Mouse (Mus musculus) heart, embryonic 14.5 days (tissue): ENCODE data around the gene Dsn1. TPM values are rescaled to one million over a fixed set of nuclear protein-coding genes. Genes with fewer than 3 reads are reported as not detected.

ENCODE experiments used
- ATAC-seq: fragments of 200-750 bp; cut with Nextera tagmentation; 2 replicates; pipeline ENCODE4 v1.8.0; 2017; ENCODE audit warnings: low read depth, moderate TSS enrichment; ENCODE audit not compliant: insufficient number of reproducible peaks, insufficient read depth, low FRiP score
- H3K27ac ChIP-seq, 2 experiments: fragments of 200-500 bp in 1 of 2; fragments of 300-500 bp in 1 of 2; sonication (generic) in 1 of 2; replicated peaks in 1 of 2; 2 replicates each; pipeline ENCODE4 v1.5.1; 2012 to 2014; ENCODE audit warnings: low read depth in 2 of 2, low read length in 2 of 2, control low read depth in 1 of 2, mild to moderate bottlenecking in 1 of 2, mixed read lengths in 1 of 2; ENCODE audit not compliant: control insufficient read depth in 1 of 2, insufficient read depth in 1 of 2
- H3K27me3 ChIP-seq: fragments of 300-500 bp; sonication (generic); 2 replicates; pipeline ENCODE4 v1.6.1; 2014; ENCODE audit warnings: mild to moderate bottlenecking, low read length, control low read depth; ENCODE audit not compliant: control insufficient read depth, insufficient read depth
- H3K36me3 ChIP-seq: fragments of 300-500 bp; sonication (generic); 2 replicates; pipeline ENCODE4 v1.6.1; 2014; ENCODE audit warnings: mild to moderate bottlenecking, control low read depth, low read length, mixed read lengths; ENCODE audit not compliant: control insufficient read depth, insufficient read depth
- H3K4me1 ChIP-seq, 2 experiments: fragments of 200-500 bp in 1 of 2; fragments of 300-500 bp in 1 of 2; sonication (generic) in 1 of 2; 2 replicates each; pipeline ENCODE4 v1.6.1; 2012 to 2014; ENCODE audit warnings: low read length in 2 of 2, control low read depth in 1 of 2, mixed read lengths in 1 of 2; ENCODE audit not compliant: control insufficient read depth in 2 of 2, insufficient read depth in 2 of 2
- H3K4me2 ChIP-seq: fragments of 300-500 bp; sonication (generic); 2 replicates; pipeline ENCODE4 v1.6.1; 2014; ENCODE audit warnings: mild to moderate bottlenecking, low read length
- H3K4me3 ChIP-seq, 2 experiments: fragments of 200-500 bp in 1 of 2; fragments of 300-500 bp in 1 of 2; sonication (generic) in 1 of 2; 2 replicates each; pipeline ENCODE4 v1.5.1; 2012 to 2014; ENCODE audit warnings: low read length in 2 of 2, mild to moderate bottlenecking in 2 of 2, control low read depth in 1 of 2, low read depth in 1 of 2, moderate library complexity in 1 of 2; ENCODE audit not compliant: control insufficient read depth in 1 of 2, insufficient read depth in 1 of 2
- H3K9ac ChIP-seq: fragments of 300-500 bp; sonication (generic); 2 replicates; pipeline ENCODE4 v1.6.1; 2014; ENCODE audit warnings: mild to moderate bottlenecking, low read length
- H3K9me3 ChIP-seq: fragments of 300-500 bp; sonication (generic); 2 replicates; pipeline ENCODE4 v1.6.1; 2016; ENCODE audit warnings: low read length, control low read depth; ENCODE audit not compliant: control insufficient read depth
- WGBS: fragments of 180-500 bp; shearing (Covaris S2); extraction: QIAGEN DNeasy Blood & Tissue Kit; methylation state at CpG from one replicate; pipeline ENCODE4 v1.1.7; 2014; 5-methylcytosine and 5-hydroxymethylcytosine counted together
- polyA plus RNA-seq: library from polyadenylated mRNA; unstranded; fragments of >200 nt; fragmentation: Nextera tagmentation; extraction: Ambion mirVana; gene quantifications from 2 replicates; pipeline ENCODE4 v1.2.1, GENCODE M21; 2014

Gene Dsn1
- polyA plus RNA-seq, 1 experiment from 2014 or later: 35.9 TPM

- no peaks in the 10 kb centered on the region for H3K27me3 ChIP-seq
- no peak overlapping the region for H3K9ac ChIP-seq
- ATAC-seq: no peak
- H3K9me3 ChIP-seq: no peaks in the 10 kb centered on the region
- 74% methylated on average over 4 of the region's 4 CpGs for WGBS
- 0 out of 2 replicates have a peak, but pooled peaks cover 4% of the 10 kb centered on the region for H3K36me3 ChIP-seq
- no peak overlapping the region for H3K27ac ChIP-seq
- no peak overlapping the region for H3K4me3 ChIP-seq
- no peak overlapping the region for H3K4me2 ChIP-seq
- peaks cover 9 to 10% of the 10 kb centered on the region in 2 experiments; a peak in 3 of 4 replicates for H3K4me1 ChIP-seq
Measured at GRCm38 (mm10) chr2:156968501-156968900, 38.5 kb downstream of the Dsn1 start.

GRCm38 (mm10) chr2:156967388-156967787 lies 39.6 kb downstream of the Dsn1 start:
- Histone ChIP-seq H3K4me2 (no peak overlapping the region), H3K27me3 (no peaks in the 10 kb centered on the region), H3K4me1 (peaks cover 6 to 9% of the 10 kb centered on the region in 2 experiments; a peak in 2 of 4 replicates), H3K27ac (no peak overlapping the region), H3K9me3 (no peaks in the 10 kb centered on the region), H3K9ac (no peak overlapping the region), H3K36me3 (0 out of 2 replicates have a peak, but pooled peaks cover 5% of the 10 kb centered on the region), H3K4me3 (no peak overlapping the region)
- 70% methylated on average over 6 of the region's 6 CpGs for WGBS
- no peak for ATAC-seq

- WGBS: 79% methylated on average over 7 of the region's 7 CpGs
- Histone ChIP-seq H3K4me3 (no peak overlapping the region), H3K4me1 (peaks cover 2 to 5% of the 10 kb centered on the region in 2 experiments; a peak in 1 of 4 replicates), H3K4me2 (no peak overlapping the region), H3K36me3 (0 out of 2 replicates have a peak, but pooled peaks cover 3% of the 10 kb centered on the region), H3K9me3 (no peaks in the 10 kb centered on the region), H3K27ac (no peak overlapping the region), H3K9ac (no peak overlapping the region), H3K27me3 (no peaks in the 10 kb centered on the region)
- no peak for ATAC-seq
Measured at GRCm38 (mm10) chr2:156963891-156964290, 43.1 kb downstream of the Dsn1 start.

- H3K9me3 ChIP-seq: no peaks in the 10 kb centered on the region
- H3K4me3 ChIP-seq: no peak overlapping the region
- no peak overlapping the region for H3K9ac ChIP-seq
- no peaks in the 10 kb centered on the region for H3K4me1 ChIP-seq
- no peak overlapping the region for H3K4me2 ChIP-seq
- no peaks in the 10 kb centered on the region for H3K27me3 ChIP-seq
- H3K27ac ChIP-seq: no peak overlapping the region
- 63% methylated on average over 9 of the region's 9 CpGs for WGBS
- H3K36me3 ChIP-seq: 0 out of 2 replicates have a peak, but pooled peaks cover 3% of the 10 kb centered on the region
- ATAC-seq: no peak
Measured at GRCm38 (mm10) chr2:156958496-156959252, 48.3 kb downstream of the Dsn1 start.

- H3K27me3 ChIP-seq: no peaks in the 10 kb centered on the region
- WGBS: 92% methylated on average over 2 of the region's 2 CpGs
- no peaks in the 10 kb centered on the region for H3K36me3 ChIP-seq
- H3K4me1 ChIP-seq: no peaks in the 10 kb centered on the region; a peak in 1 of 4 replicates
- ATAC-seq: no peak
- H3K27ac ChIP-seq: no peak overlapping the region
- no peak overlapping the region for H3K4me3 ChIP-seq
- H3K9ac ChIP-seq: no peak overlapping the region
- no peaks in the 10 kb centered on the region for H3K9me3 ChIP-seq
- H3K4me2 ChIP-seq: no peak overlapping the region
Measured at GRCm38 (mm10) chr2:156957035-156957434, 49.9 kb downstream of the Dsn1 start.

GRCm38 (mm10) chr2:156956306-156956705 lies 50.6 kb downstream of the Dsn1 start:
- WGBS: 74% methylated on average over 7 of the region's 7 CpGs
- Histone ChIP-seq H3K9ac (no peak overlapping the region), H3K4me2 (no peak overlapping the region), H3K36me3 (no peaks in the 10 kb centered on the region), H3K27ac (no peak overlapping the region), H3K4me3 (no peak overlapping the region), H3K27me3 (no peaks in the 10 kb centered on the region), H3K4me1 (no peaks in the 10 kb centered on the region; a peak in 1 of 4 replicates), H3K9me3 (no peaks in the 10 kb centered on the region)
- ATAC-seq: no peak

- Histone ChIP-seq H3K36me3 (peaks cover 4% of the 10 kb centered on the region; the same call in 1 of the 2 replicates), H3K4me2 (no peak overlapping the region), H3K4me3 (no peak overlapping the region), H3K9me3 (no peaks in the 10 kb centered on the region), H3K27me3 (no peaks in the 10 kb centered on the region), H3K27ac (no peak overlapping the region), H3K4me1 (no peaks in the 10 kb centered on the region; a peak in 1 of 4 replicates), H3K9ac (no peak overlapping the region)
- 93% methylated on average over 5 of the region's 5 CpGs for WGBS
- no peak for ATAC-seq
Measured at GRCm38 (mm10) chr2:156954463-156954862, 52.5 kb downstream of the Dsn1 start.
